Mouse (Mus musculus) kidney, postnatal 36 days (tissue): ENCODE data around the gene Tpgs1.

Source experiments
- DNase-seq, 2 experiments: peaks; one replicate each; pipeline ENCODE4 v3.0.0; 2021 to 2022; ENCODE audit warnings: mixed read lengths in 2 of 2

The Tpgs1 gene

GRCm38 (mm10) chr10:79669576-79670057 is 448 bp downstream of the Tpgs1 start:
- peak; percentile 65 to 88 for DNase-seq

- DNase-seq, result no peak
Measured at GRCm38 (mm10) chr10:79670071-79670888, 1.1 kb downstream of the Tpgs1 start.

GRCm38 (mm10) chr10:79671396-79672087 is 2.4 kb downstream of the Tpgs1 start:
- no peak for DNase-seq

GRCm38 (mm10) chr10:79672088-79672455 is 2.9 kb downstream of the Tpgs1 start:
- peak in 1 of 2 experiments; percentile 33 for DNase-seq

- DNase-seq, result no peak
Measured at GRCm38 (mm10) chr10:79673054-79673453, 3.9 kb downstream of the Tpgs1 start.

GRCm38 (mm10) chr10:79675346-79676035 is 6.3 kb downstream of the Tpgs1 start:
- DNase-seq, result no peak

GRCm38 (mm10) chr10:79680606-79681495 is 11.7 kb downstream of the Tpgs1 start:
- no peak for DNase-seq

GRCm38 (mm10) chr10:79681591-79682245 is 12.5 kb downstream of the Tpgs1 start, which contains the start of gene Cdc34:
TSS of gene Cdc34 (plus strand) at chr10:79682195.
- peak; percentile 99 to 100 for DNase-seq

GRCm38 (mm10) chr10:79682551-79682915 is 13.4 kb downstream of the Tpgs1 start:
- DNase-seq, result peak in 1 of 2 experiments; percentile 43

GRCm38 (mm10) chr10:79682916-79683582 is 13.9 kb downstream of the Tpgs1 start:
- DNase-seq, result peak; percentile 67 to 87

GRCm38 (mm10) chr10:79683726-79684640 is 14.8 kb downstream of the Tpgs1 start:
- peak; percentile 28 to 43 for DNase-seq

- DNase-seq, result no peak
Measured at GRCm38 (mm10) chr10:79684770-79685600, 15.8 kb downstream of the Tpgs1 start.

GRCm38 (mm10) chr10:79686219-79686618 is 17.1 kb downstream of the Tpgs1 start:
- no peak for DNase-seq

- DNase-seq, result no peak
Measured at GRCm38 (mm10) chr10:79686691-79687090, 17.5 kb downstream of the Tpgs1 start.

GRCm38 (mm10) chr10:79687513-79687912 is 18.3 kb downstream of the Tpgs1 start:
- no peak for DNase-seq

GRCm38 (mm10) chr10:79688720-79689119 is 19.6 kb downstream of the Tpgs1 start, which contains the start of gene Gzmm:
TSS of gene Gzmm (plus strand) at chr10:79689020.
- no peak for DNase-seq

- DNase-seq, result no peak
Measured at GRCm38 (mm10) chr10:79689178-79689577, 20.0 kb downstream of the Tpgs1 start.

GRCm38 (mm10) chr10:79691986-79692548 is 22.9 kb downstream of the Tpgs1 start:
- no peak for DNase-seq
